Mouse (Mus musculus): ENCODE results near the gene Fggy.

DNA sequence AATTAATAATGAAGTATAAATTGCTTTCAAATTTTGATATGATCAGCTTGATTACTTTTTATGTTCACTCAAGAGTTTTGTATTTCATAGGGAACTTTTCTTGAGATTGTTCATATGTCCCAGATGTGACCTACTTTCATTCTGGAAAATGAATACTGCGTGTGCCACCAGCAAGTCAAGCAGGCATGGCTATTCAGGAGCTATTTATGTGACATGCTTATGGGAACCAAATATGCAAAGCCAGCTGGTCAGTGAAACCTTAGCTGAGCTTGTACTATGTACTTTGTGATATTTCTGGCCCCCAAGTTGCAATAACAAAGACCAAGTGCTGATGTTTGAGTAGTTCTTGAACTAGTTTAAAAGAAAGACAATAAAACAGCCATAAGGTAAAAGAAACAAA lies 390.6 kb downstream of the Fggy start:
- TF ChIP-seq CTCF (IDR thresholded peaks at IDR 0.05; ENCODE audit: control insufficient read depth, insufficient read depth, insufficient read length) (no peak), MYOG (IDR thresholded peaks at IDR 0.05; ENCODE audit: control insufficient read depth, extremely low read depth, insufficient read length) (no peak), MAX (IDR thresholded peaks at IDR 0.05) (no peak), MYOD1 (IDR thresholded peaks at IDR 0.05; ENCODE audit: control insufficient read depth, insufficient read length, low read depth) (no peak)
